Mouse (Mus musculus): Measurements from ENCODE around the gene Timp3. TPM values are rescaled to one million over a fixed set of nuclear protein-coding genes. Genes with fewer than 3 reads are reported as not detected.

The Timp3 gene
- polyA plus RNA-seq, 1 experiment from 2014 or later = 18.0 TPM

GRCm38 (mm10) chr10:86318552-86319140, 18.5 kb downstream of the Timp3 start:
- no peaks in the 10 kb centered on the region for H3K36me3 ChIP-seq (replicated peaks)
- H3K27me3 ChIP-seq = no peaks in the 10 kb centered on the region
- WGBS = 68% methylated on average over 5 of the region's 5 CpGs
- no peak overlapping the region for H3K27ac ChIP-seq
- H3K9ac ChIP-seq = no peak overlapping the region
- no peak overlapping the region for H3K4me3 ChIP-seq (replicated peaks)
- peaks cover 19% of the 10 kb centered on the region for H3K4me1 ChIP-seq
- no peaks in the 10 kb centered on the region for H3K9me3 ChIP-seq
- ATAC-seq (ENCODE audit: low FRiP score) = no peak
- H3K4me2 ChIP-seq = no peak overlapping the region

- Histone ChIP-seq H3K4me2 (no peak overlapping the region), H3K36me3 (replicated peaks) (no peaks in the 10 kb centered on the region), H3K27ac (no peak overlapping the region), H3K4me3 (replicated peaks) (no peak overlapping the region), H3K27me3 (no peaks in the 10 kb centered on the region), H3K9me3 (no peaks in the 10 kb centered on the region), H3K9ac (no peak overlapping the region), H3K4me1 (peaks cover 19% of the 10 kb centered on the region)
- no peak for ATAC-seq (ENCODE audit: low FRiP score)
- WGBS = 9% methylated on average over 3 of the region's 3 CpGs
These were observed 19.4 kb downstream of the Timp3 start for GRCm38 (mm10) chr10:86319526-86319925.

- Histone ChIP-seq H3K4me3 (replicated peaks) (no peak overlapping the region), H3K9ac (no peak overlapping the region), H3K36me3 (replicated peaks) (no peaks in the 10 kb centered on the region), H3K9me3 (no peaks in the 10 kb centered on the region), H3K4me1 (peaks cover 19% of the 10 kb centered on the region), H3K27me3 (no peaks in the 10 kb centered on the region), H3K4me2 (no peak overlapping the region), H3K27ac (no peak overlapping the region)
- ATAC-seq (ENCODE audit: low FRiP score) = no peak
- 79% methylated on average over 5 of the region's 5 CpGs for WGBS
These were observed 20.0 kb downstream of the Timp3 start for GRCm38 (mm10) chr10:86320204-86320603.

GRCm38 (mm10) chr10:86321194-86321593, 21.0 kb downstream of the Timp3 start:
- no peak overlapping the region for H3K27ac ChIP-seq
- no peak overlapping the region for H3K4me3 ChIP-seq (replicated peaks)
- no peak for ATAC-seq (ENCODE audit: low FRiP score)
- peaks cover 14% of the 10 kb centered on the region for H3K4me1 ChIP-seq
- H3K4me2 ChIP-seq = no peak overlapping the region
- no peak overlapping the region for H3K9ac ChIP-seq
- no peaks in the 10 kb centered on the region for H3K27me3 ChIP-seq
- no peaks in the 10 kb centered on the region for H3K9me3 ChIP-seq
- H3K36me3 ChIP-seq (replicated peaks) = no peaks in the 10 kb centered on the region
- 84% methylated on average over 8 of the region's 8 CpGs for WGBS

GRCm38 (mm10) chr10:86322006-86322405, 21.8 kb downstream of the Timp3 start:
- no peak overlapping the region for H3K4me2 ChIP-seq
- no peaks in the 10 kb centered on the region for H3K9me3 ChIP-seq
- H3K27me3 ChIP-seq = no peaks in the 10 kb centered on the region
- ATAC-seq (ENCODE audit: low FRiP score) = no peak
- 71% methylated on average over 1 of the region's 1 CpGs for WGBS
- peaks cover 14% of the 10 kb centered on the region for H3K4me1 ChIP-seq
- no peak overlapping the region for H3K27ac ChIP-seq
- no peak overlapping the region for H3K4me3 ChIP-seq (replicated peaks)
- no peak overlapping the region for H3K9ac ChIP-seq
- no peaks in the 10 kb centered on the region for H3K36me3 ChIP-seq (replicated peaks)

- Histone ChIP-seq H3K4me2 (no peak overlapping the region), H3K4me3 (replicated peaks) (no peak overlapping the region), H3K36me3 (replicated peaks) (no peaks in the 10 kb centered on the region), H3K4me1 (peaks cover 13% of the 10 kb centered on the region), H3K9me3 (no peaks in the 10 kb centered on the region), H3K9ac (no peak overlapping the region), H3K27ac (no peak overlapping the region), H3K27me3 (no peaks in the 10 kb centered on the region)
- ATAC-seq (ENCODE audit: low FRiP score) = no peak
- WGBS = 85% methylated on average over 4 of the region's 4 CpGs
These were observed 23.3 kb downstream of the Timp3 start for GRCm38 (mm10) chr10:86323275-86323994.

GRCm38 (mm10) chr10:86325272-86325671, 25.1 kb downstream of the Timp3 start:
- 30% methylated on average over 6 of the region's 6 CpGs for WGBS
- ATAC-seq (ENCODE audit: low FRiP score) = no peak
- Histone ChIP-seq H3K36me3 (replicated peaks) (no peaks in the 10 kb centered on the region), H3K27me3 (no peaks in the 10 kb centered on the region), H3K4me2 (no peak overlapping the region), H3K9me3 (no peaks in the 10 kb centered on the region), H3K4me3 (replicated peaks) (no peak overlapping the region), H3K9ac (no peak overlapping the region), H3K27ac (no peak overlapping the region), H3K4me1 (no peaks in the 10 kb centered on the region)

GRCm38 (mm10) chr10:86328143-86328542, 28.0 kb downstream of the Timp3 start:
- H3K27ac ChIP-seq = no peak overlapping the region
- no peak overlapping the region for H3K9ac ChIP-seq
- no peak for ATAC-seq (ENCODE audit: low FRiP score)
- H3K9me3 ChIP-seq = no peaks in the 10 kb centered on the region
- no peak overlapping the region for H3K4me3 ChIP-seq (replicated peaks)
- no peaks in the 10 kb centered on the region for H3K4me1 ChIP-seq
- no peaks in the 10 kb centered on the region for H3K27me3 ChIP-seq
- no peak overlapping the region for H3K4me2 ChIP-seq
- WGBS = 87% methylated on average over 4 of the region's 4 CpGs
- H3K36me3 ChIP-seq (replicated peaks) = no peaks in the 10 kb centered on the region

- H3K27ac ChIP-seq = no peak overlapping the region
- H3K9me3 ChIP-seq = no peaks in the 10 kb centered on the region
- no peak overlapping the region for H3K4me3 ChIP-seq (replicated peaks)
- no peak overlapping the region for H3K4me2 ChIP-seq
- H3K27me3 ChIP-seq = no peaks in the 10 kb centered on the region
- WGBS = 76% methylated on average over 2 of the region's 2 CpGs
- no peaks in the 10 kb centered on the region for H3K36me3 ChIP-seq (replicated peaks)
- no peaks in the 10 kb centered on the region for H3K4me1 ChIP-seq
- ATAC-seq (ENCODE audit: low FRiP score) = no peak
- no peak overlapping the region for H3K9ac ChIP-seq
These were observed 28.5 kb downstream of the Timp3 start for GRCm38 (mm10) chr10:86328691-86329090.

GRCm38 (mm10) chr10:86329241-86329882, 29.2 kb downstream of the Timp3 start:
- no peak overlapping the region for H3K4me2 ChIP-seq
- H3K4me3 ChIP-seq (replicated peaks) = no peak overlapping the region
- 93% methylated on average over 8 of the region's 8 CpGs for WGBS
- H3K27ac ChIP-seq = no peak overlapping the region
- no peak for ATAC-seq (ENCODE audit: low FRiP score)
- H3K9me3 ChIP-seq = no peaks in the 10 kb centered on the region
- H3K27me3 ChIP-seq = no peaks in the 10 kb centered on the region
- no peak overlapping the region for H3K9ac ChIP-seq
- no peaks in the 10 kb centered on the region for H3K36me3 ChIP-seq (replicated peaks)
- H3K4me1 ChIP-seq = no peaks in the 10 kb centered on the region

GRCm38 (mm10) chr10:86330993-86331680, 31.0 kb downstream of the Timp3 start:
- Histone ChIP-seq H3K4me1 (no peaks in the 10 kb centered on the region), H3K27me3 (no peaks in the 10 kb centered on the region), H3K27ac (no peak overlapping the region), H3K9ac (no peak overlapping the region), H3K4me3 (replicated peaks) (no peak overlapping the region), H3K4me2 (no peak overlapping the region), H3K9me3 (no peaks in the 10 kb centered on the region), H3K36me3 (replicated peaks) (no peaks in the 10 kb centered on the region)
- no peak for ATAC-seq (ENCODE audit: low FRiP score)
- 72% methylated on average over 5 of the region's 5 CpGs for WGBS

GRCm38 (mm10) chr10:86331681-86332281, 31.6 kb downstream of the Timp3 start:
- Histone ChIP-seq H3K27me3 (no peaks in the 10 kb centered on the region), H3K4me3 (replicated peaks) (no peak overlapping the region), H3K4me2 (no peak overlapping the region), H3K27ac (no peak overlapping the region), H3K36me3 (replicated peaks) (no peaks in the 10 kb centered on the region), H3K9me3 (no peaks in the 10 kb centered on the region), H3K4me1 (no peaks in the 10 kb centered on the region), H3K9ac (no peak overlapping the region)
- no peak for ATAC-seq (ENCODE audit: low FRiP score)
- WGBS = 72% methylated on average over 7 of the region's 7 CpGs

Data from forebrain, embryonic 12.5 days (tissue).